Mouse (Mus musculus) frontal cortex, postnatal 10 days (tissue): ENCODE results near the gene Olfr1026.

Source experiments
- DNase-seq, 2 experiments: peaks; one replicate each; pipeline ENCODE4 v3.0.0; 2022; ENCODE audit warnings: low spot score in 2 of 2, mixed read lengths in 1 of 2

The Olfr1026 gene

GRCm38 (mm10) chr2:85921258-85921657, at the start of gene Olfr1026:
Gene Olfr1026, plus strand, starts transcription at chr2:85921558.
- DNase-seq, result no peak

- DNase-seq, result no peak
These were observed 36.0 kb upstream of the Olfr1026 start, which contains the start of gene Olfr1023 for GRCm38 (mm10) chr2:85885340-85885739. Gene Olfr1023, plus strand, starts transcription at chr2:85885640.

- no peak for DNase-seq
These were observed 16.4 kb upstream of the Olfr1026 start, which contains the start of gene Olfr1024 for GRCm38 (mm10) chr2:85904952-85905351. Gene Olfr1024, minus strand, starts transcription at chr2:85905052.

- DNase-seq, result no peak
These were observed 8.2 kb upstream of the Olfr1026 start for GRCm38 (mm10) chr2:85913197-85913596.

GRCm38 (mm10) chr2:85914893-85915292, 6.5 kb upstream of the Olfr1026 start, which contains the start of gene Olfr1025-ps1:
Gene Olfr1025-ps1, plus strand, starts transcription at chr2:85915193.
- DNase-seq, result no peak

- no peak for DNase-seq
These were observed 28.8 kb downstream of the Olfr1026 start, which contains the start of gene Olfr1028 for GRCm38 (mm10) chr2:85950137-85950536. Gene Olfr1028, plus strand, starts transcription at chr2:85950437.

- no peak for DNase-seq
These were observed 52.2 kb downstream of the Olfr1026 start, which contains the start of gene Olfr1029 for GRCm38 (mm10) chr2:85973595-85973994. Gene Olfr1029, plus strand, starts transcription at chr2:85973895.
